Mouse (Mus musculus): Measurements from ENCODE around the gene Dao. TPM values are rescaled to one million over a fixed set of nuclear protein-coding genes. Genes with fewer than 3 reads are reported as not detected.
A peak's percentile ranks its signal among the peaks of the same experiment; 100 is the strongest.

Gene Dao
- polyA plus RNA-seq, 1 experiment from 2014 or later = 35.3 TPM

- DNase-seq (ENCODE audit: low spot score) = no peak
- H3K9me3 ChIP-seq (replicated peaks; ENCODE audit: low read length) = no peaks in the 10 kb centered on the region
- H3K9ac ChIP-seq (ENCODE audit: low read depth, low read length) = no peak overlapping the region
- H3K4me1 ChIP-seq (replicated peaks; ENCODE audit: insufficient read depth, low read length) = 0 out of 2 replicates have a peak, but pooled peaks cover 8% of the 10 kb centered on the region
- H3K27ac ChIP-seq = no peak overlapping the region
- H3K4me2 ChIP-seq (ENCODE audit: low read length) = no peak overlapping the region
- no peak for TF ChIP-seq CTCF (IDR thresholded peaks at IDR 0.05; ENCODE audit: low read depth)
- H3K4me3 ChIP-seq (replicated peaks; ENCODE audit: low read depth, low read length) = no peak overlapping the region
- no peak for ATAC-seq (replicated peaks; ENCODE audit: low FRiP score, low read depth)
- 74% methylated on average over 12 of the region's 12 CpGs for WGBS
- no peaks in the 10 kb centered on the region for H3K36me3 ChIP-seq (ENCODE audit: insufficient read depth, low read length)
- no peaks in the 10 kb centered on the region for H3K27me3 ChIP-seq (ENCODE audit: insufficient read depth, low read length)
Measured at GRCm38 (mm10) chr5:114007753-114008453, 4.4 kb downstream of the Dao start.

GRCm38 (mm10) chr5:114009049-114009448, 5.5 kb downstream of the Dao start:
- DNase-seq (ENCODE audit: low spot score) (no peak), ATAC-seq (replicated peaks; ENCODE audit: low FRiP score, low read depth) (no peak)
- no peak overlapping the region for H3K9ac ChIP-seq (ENCODE audit: low read depth, low read length)
- H3K4me1 ChIP-seq (replicated peaks; ENCODE audit: insufficient read depth, low read length) = 0 out of 2 replicates have a peak, but pooled peaks cover 5% of the 10 kb centered on the region
- no peaks in the 10 kb centered on the region for H3K36me3 ChIP-seq (ENCODE audit: insufficient read depth, low read length)
- WGBS = 70% methylated on average over 4 of the region's 4 CpGs
- TF ChIP-seq CTCF (IDR thresholded peaks at IDR 0.05; ENCODE audit: low read depth) = no peak
- no peak overlapping the region for H3K4me3 ChIP-seq (replicated peaks; ENCODE audit: low read depth, low read length)
- no peak overlapping the region for H3K4me2 ChIP-seq (ENCODE audit: low read length)
- no peaks in the 10 kb centered on the region for H3K27me3 ChIP-seq (ENCODE audit: insufficient read depth, low read length)
- no peak overlapping the region for H3K27ac ChIP-seq
- no peaks in the 10 kb centered on the region for H3K9me3 ChIP-seq (replicated peaks; ENCODE audit: low read length)

GRCm38 (mm10) chr5:114015121-114015520, 11.6 kb downstream of the Dao start:
- Histone ChIP-seq H3K4me1 (replicated peaks; ENCODE audit: insufficient read depth, low read length) (no peaks in the 10 kb centered on the region), H3K27me3 (ENCODE audit: insufficient read depth, low read length) (no peaks in the 10 kb centered on the region), H3K27ac (no peak overlapping the region), H3K9ac (ENCODE audit: low read depth, low read length) (no peak overlapping the region), H3K9me3 (replicated peaks; ENCODE audit: low read length) (no peaks in the 10 kb centered on the region), H3K4me3 (replicated peaks; ENCODE audit: low read depth, low read length) (no peak overlapping the region), H3K36me3 (ENCODE audit: insufficient read depth, low read length) (no peaks in the 10 kb centered on the region), H3K4me2 (ENCODE audit: low read length) (no peak overlapping the region)
- no peak for ATAC-seq (replicated peaks; ENCODE audit: low FRiP score, low read depth)
- 71% methylated on average over 7 of the region's 7 CpGs for WGBS
- no peak for DNase-seq (ENCODE audit: low spot score)
- TF ChIP-seq CTCF (IDR thresholded peaks at IDR 0.05; ENCODE audit: low read depth) = no peak

- H3K4me2 ChIP-seq (ENCODE audit: low read length) = no peak overlapping the region
- H3K9ac ChIP-seq (ENCODE audit: low read depth, low read length) = no peak overlapping the region
- H3K27ac ChIP-seq = no peak overlapping the region
- DNase-seq (ENCODE audit: low spot score) = no peak
- H3K4me1 ChIP-seq (replicated peaks; ENCODE audit: insufficient read depth, low read length) = no peaks in the 10 kb centered on the region
- TF ChIP-seq CTCF (IDR thresholded peaks at IDR 0.05; ENCODE audit: low read depth) = no peak
- no peak overlapping the region for H3K4me3 ChIP-seq (replicated peaks; ENCODE audit: low read depth, low read length)
- ATAC-seq (replicated peaks; ENCODE audit: low FRiP score, low read depth) = no peak
- H3K27me3 ChIP-seq (ENCODE audit: insufficient read depth, low read length) = no peaks in the 10 kb centered on the region
- H3K9me3 ChIP-seq (replicated peaks; ENCODE audit: low read length) = no peaks in the 10 kb centered on the region
- 57% methylated on average over 6 of the region's 6 CpGs for WGBS
- H3K36me3 ChIP-seq (ENCODE audit: insufficient read depth, low read length) = no peaks in the 10 kb centered on the region
Measured at GRCm38 (mm10) chr5:114024390-114024789, 20.9 kb downstream of the Dao start.

- 0 out of 2 replicates have a peak, but pooled peaks have one; percentile 26 for ATAC-seq (replicated peaks; ENCODE audit: low FRiP score, low read depth)
- Histone ChIP-seq H3K4me2 (ENCODE audit: low read length) (no peak overlapping the region), H3K27ac (no peak overlapping the region), H3K27me3 (ENCODE audit: insufficient read depth, low read length) (no peaks in the 10 kb centered on the region), H3K9ac (ENCODE audit: low read depth, low read length) (no peak overlapping the region), H3K4me1 (replicated peaks; ENCODE audit: insufficient read depth, low read length) (no peaks in the 10 kb centered on the region), H3K9me3 (replicated peaks; ENCODE audit: low read length) (no peaks in the 10 kb centered on the region), H3K36me3 (ENCODE audit: insufficient read depth, low read length) (no peaks in the 10 kb centered on the region), H3K4me3 (replicated peaks; ENCODE audit: low read depth, low read length) (no peak overlapping the region)
- DNase-seq (ENCODE audit: low spot score) = peak; percentile 44
- 7% methylated on average over 10 of the region's 10 CpGs for WGBS
- TF ChIP-seq CTCF (IDR thresholded peaks at IDR 0.05; ENCODE audit: low read depth) = no peak
Measured at GRCm38 (mm10) chr5:114024885-114025284, 21.4 kb downstream of the Dao start.

GRCm38 (mm10) chr5:114027217-114027944, 23.9 kb downstream of the Dao start:
- 85% methylated on average over 12 of the region's 12 CpGs for WGBS
- H3K4me3 ChIP-seq (replicated peaks; ENCODE audit: low read depth, low read length) = no peak overlapping the region
- TF ChIP-seq CTCF (IDR thresholded peaks at IDR 0.05; ENCODE audit: low read depth) = no peak
- no peaks in the 10 kb centered on the region for H3K27me3 ChIP-seq (ENCODE audit: insufficient read depth, low read length)
- no peaks in the 10 kb centered on the region for H3K36me3 ChIP-seq (ENCODE audit: insufficient read depth, low read length)
- DNase-seq (ENCODE audit: low spot score) = no peak
- no peak overlapping the region for H3K4me2 ChIP-seq (ENCODE audit: low read length)
- no peaks in the 10 kb centered on the region for H3K9me3 ChIP-seq (replicated peaks; ENCODE audit: low read length)
- no peak overlapping the region for H3K9ac ChIP-seq (ENCODE audit: low read depth, low read length)
- no peaks in the 10 kb centered on the region for H3K4me1 ChIP-seq (replicated peaks; ENCODE audit: insufficient read depth, low read length)
- H3K27ac ChIP-seq = no peak overlapping the region
- ATAC-seq (replicated peaks; ENCODE audit: low FRiP score, low read depth) = no peak

Measured in kidney, postnatal 0 days (tissue).